Mouse (Mus musculus) kidney, postnatal 14 days (tissue): Measurements from ENCODE around the gene Ptpn22.

Source experiments
- DNase-seq: peaks from one replicate; pipeline ENCODE4 v3.0.0; 2022; ENCODE audit warnings: mixed read lengths

The Ptpn22 gene

DNA sequence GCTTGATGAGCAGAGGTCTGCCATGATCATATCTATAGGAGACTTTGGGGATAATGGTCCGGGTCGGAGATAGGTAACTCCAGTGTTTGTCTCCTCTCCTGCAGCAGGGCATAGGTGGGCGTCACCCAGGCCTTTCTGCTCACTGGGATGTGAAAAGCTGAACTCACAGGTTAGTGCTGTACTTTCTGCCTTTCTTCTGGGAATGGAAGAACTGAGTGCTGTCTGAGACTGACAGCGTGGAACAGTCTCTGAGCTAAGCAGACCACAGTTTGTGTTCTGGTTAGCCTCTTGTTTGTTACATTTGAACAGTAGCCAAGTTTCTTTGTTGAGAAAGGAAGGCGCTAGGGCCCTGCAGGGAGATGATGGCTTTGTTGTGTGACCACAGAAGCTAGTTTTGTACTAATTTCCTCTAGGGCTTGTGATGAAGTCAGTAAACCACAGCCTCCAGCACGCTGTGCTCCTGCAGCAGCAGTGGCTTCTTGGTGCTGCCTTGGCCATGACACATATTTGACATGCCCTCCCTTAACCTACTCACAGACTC is 326 bp downstream of the Ptpn22 start:
- DNase-seq = peak; percentile 10

- no peak for DNase-seq
These were observed 3.2 kb downstream of the Ptpn22 start for GRCm38 (mm10) chr3:103862721-103863220.

DNA sequence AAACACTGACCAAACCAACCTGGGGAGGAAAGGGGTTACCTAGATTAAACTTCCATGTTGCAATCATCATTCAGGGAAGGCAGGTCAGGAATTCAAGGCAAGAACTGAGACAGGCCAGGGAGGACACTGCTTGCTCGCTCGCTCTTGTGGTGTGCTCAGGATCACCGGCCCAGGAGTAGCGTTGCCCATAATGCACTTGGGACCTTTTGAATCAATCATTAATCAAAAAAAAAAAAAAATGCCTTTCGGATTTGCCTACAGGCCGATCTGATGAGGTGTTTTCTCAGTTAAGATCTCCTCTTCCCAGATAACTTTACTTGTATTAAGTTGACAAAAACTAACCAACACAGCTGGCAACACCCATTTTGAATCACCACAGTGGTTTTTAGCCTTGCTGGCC is 4.6 kb downstream of the Ptpn22 start:
- DNase-seq = no peak

DNA sequence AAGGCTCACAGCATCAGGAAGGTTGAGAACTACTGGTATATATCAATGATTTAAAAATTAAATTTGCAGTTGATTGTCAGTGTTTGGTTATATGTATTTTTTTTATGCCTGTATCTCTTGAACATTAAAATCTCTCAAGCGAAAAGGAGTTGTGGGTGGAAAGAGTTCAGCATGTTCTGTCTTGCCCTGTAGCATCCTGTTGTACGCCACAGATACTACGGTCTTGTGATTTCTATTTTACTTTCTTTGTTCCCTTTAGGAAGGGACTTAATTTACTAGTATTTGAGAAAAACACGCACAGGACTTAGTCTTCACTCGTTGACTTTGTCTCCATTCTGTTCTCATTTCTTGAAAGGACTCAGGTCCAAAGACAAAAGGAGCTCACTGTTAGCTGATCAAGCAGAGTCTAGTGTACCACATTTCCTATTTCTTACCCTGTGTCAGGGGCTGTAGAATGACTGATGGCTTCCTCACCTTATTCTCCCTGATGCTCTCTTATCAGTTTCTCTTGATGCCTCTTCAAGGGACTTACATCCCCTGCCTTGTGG is 7.9 kb downstream of the Ptpn22 start:
- no peak for DNase-seq

DNA sequence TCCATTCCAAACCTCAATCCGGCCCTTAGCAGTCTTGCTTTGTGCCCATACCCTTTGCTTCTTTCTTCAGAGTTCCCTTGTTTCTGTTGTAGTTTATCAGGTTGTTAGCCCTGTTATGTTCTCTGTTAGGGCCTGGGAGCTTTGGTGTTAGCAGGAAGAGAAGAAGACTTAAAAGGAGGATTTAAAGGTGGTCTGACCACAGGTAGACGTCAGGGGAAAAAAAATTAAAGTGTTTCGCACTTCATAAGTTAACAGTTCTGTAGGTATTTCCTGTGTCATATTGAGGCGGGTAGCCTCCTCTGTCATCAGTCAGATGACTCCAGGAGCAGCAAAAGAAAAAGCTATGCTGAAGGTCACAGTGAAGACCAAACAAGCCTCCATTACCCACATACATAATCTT is 8.4 kb downstream of the Ptpn22 start:
- no peak for DNase-seq

DNA sequence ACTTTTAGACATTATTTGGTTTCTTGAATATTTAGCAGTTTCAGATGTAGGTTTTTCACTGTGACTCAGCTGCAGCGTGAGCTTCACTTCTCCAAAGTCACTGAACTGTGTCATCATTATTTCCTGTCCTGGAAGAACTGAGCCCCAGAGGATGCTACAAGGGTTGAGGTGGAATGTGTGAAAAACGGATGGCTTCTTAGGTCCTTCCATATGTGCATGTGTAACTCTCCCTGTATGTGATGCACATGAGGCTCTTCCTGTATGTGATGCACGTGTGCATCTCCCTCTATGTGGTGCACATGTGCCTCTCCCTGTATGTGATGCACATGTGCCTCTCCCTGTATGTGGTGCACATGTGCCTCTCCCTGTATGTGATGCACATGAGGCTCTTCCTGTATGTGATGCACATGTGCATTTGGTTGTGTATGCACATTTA is 13.1 kb downstream of the Ptpn22 start:
- DNase-seq = no peak

GRCm38 (mm10) chr3:103874329-103874728 is 14.7 kb downstream of the Ptpn22 start:
- DNase-seq = no peak

- no peak for DNase-seq
These were observed 26.4 kb downstream of the Ptpn22 start for GRCm38 (mm10) chr3:103885946-103886345.

DNA sequence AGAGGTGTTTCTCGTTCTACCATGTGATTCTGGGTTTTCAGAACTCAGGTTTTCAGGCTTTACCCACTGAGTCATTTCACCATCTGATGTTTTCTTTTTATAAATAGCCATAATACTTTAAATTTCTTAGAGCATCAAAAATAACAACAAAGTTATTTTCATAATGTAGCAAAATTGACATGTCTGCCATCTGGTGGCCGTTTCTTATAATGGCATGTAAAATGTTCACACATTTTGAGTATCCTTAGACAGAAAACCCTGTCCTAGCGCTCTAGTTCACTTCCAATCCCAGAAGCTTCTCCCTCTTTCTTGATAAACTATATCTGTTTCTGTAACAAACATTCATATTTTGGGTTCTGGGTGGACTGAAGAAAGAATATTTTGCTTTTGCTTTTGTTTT is 28.0 kb downstream of the Ptpn22 start:
- peak; percentile 64 for DNase-seq

DNA sequence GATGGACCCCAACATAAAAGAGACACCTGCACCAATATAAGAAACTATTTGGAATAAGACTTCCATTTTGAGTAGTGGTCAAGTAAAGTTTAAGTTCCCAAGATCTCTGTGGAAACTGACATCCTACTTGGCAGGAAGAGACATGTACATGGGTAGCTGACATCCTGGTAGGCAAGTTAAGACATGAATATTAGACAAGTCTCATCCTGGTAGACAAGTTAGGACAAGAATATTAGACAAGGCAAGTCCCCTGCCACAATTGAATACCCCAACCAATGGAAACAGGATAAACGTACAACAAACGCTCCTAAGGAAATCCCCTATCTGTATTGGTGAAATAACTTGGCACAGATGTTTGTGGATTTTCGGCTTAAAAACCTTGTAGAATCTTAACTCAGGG is 33.8 kb downstream of the Ptpn22 start:
- DNase-seq = no peak

DNA sequence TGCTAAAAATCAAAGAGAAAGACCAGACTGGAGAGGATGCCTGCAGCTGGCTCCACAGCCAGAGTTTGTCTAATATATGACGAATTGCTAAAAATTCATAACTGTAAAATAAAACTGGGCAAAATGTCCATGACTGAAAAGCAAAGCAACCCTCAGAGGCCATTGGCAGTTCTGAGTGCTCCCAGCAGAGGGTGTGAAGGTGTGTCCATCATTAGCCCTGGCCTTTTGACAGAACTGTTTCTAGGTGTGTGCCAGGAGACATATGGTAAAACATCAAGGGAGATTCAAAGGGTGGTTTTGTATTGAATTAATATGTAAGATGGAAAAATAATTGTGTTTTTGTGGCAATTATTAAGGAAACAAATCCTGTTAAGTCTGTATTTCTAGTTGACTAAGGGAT is 45.1 kb downstream of the Ptpn22 start:
- no peak for DNase-seq

DNA sequence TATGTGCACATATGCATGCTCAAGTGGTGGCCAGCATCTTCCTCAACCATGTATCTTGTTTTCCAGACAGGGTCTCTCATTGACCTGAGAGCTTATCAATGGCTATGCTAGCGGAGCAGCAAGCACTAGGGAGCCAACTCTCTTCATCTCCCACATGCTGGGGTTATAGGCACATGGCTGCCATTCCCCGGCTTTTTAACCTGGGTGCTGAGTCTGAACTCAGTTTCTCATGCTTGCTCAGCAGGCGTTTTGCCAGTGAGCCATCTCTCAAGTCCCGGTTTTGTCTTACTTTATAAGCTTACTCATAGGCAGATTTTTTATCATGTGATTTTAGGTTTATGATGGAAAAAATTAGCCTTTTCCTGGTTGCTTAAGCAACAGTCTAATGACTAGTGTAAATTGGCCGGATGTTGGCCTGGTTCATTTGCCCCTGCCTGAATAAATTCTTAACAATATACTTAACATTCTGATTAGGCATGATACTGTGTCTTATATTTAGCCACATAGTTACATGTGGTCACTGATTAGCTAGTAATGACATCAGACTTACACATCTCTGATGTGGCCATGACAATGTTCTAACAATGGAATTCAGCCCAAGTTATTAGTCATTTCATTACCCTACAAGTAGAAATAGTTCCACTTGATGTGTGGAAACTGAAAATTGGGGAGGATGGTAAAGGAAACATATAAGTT is 47.9 kb downstream of the Ptpn22 start:
- no peak for DNase-seq

DNA sequence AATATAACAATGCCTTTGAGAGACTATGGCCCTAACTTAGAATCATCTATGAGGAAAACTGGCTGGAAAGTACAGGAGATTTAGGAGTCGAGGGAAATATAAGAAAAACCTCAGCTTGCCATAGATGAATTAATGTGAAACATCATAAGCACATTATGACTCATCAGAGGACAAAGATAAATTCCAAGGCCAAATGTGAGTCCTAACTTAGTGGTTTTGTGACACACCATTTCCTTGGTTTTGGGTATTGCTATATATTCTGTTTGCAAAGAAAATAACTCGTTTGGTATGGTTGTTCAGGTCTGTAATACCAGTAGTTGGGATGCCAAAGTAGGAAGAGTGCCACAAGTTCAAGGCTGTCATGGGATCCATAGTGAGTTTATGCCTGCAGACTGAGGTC is 49.2 kb downstream of the Ptpn22 start:
- DNase-seq = no peak

GRCm38 (mm10) chr3:103913451-103913961 is 53.9 kb downstream of the Ptpn22 start:
- DNase-seq = peak; percentile 36

DNA sequence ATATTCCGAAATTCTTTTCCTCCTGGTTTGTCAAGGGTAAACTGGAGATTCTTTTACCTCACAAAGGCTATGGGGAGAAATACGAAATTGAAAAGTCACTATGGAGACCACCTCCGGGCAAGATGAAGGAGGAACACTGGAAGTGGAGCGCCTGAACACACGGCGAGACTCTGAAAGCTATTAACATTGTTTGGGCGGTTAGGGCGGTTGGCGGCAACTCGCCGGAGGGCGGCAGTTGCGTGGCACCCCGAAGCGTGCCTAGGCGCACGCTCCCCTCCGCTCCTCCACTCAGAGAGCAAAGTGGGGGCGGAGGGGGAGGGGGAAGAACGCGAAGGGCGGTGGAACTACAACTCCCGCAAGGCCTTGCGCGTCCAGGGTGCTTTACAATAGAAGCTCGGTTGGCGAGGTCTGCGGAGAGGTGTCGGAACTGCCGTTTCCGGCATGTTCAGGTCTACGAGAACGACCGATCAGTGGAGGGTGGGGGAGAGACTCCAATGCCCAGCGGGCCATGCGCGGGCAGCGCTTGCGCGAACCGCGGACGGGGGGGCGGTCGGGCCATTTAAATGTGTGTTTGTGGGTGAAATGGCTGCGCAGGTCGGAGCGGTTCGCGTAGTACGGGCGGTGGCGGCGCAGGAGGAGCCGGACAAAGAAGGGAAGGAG is 54.5 kb downstream of the Ptpn22 start, which contains the start of gene Rsbn1:
Gene Rsbn1, plus strand, starts transcription at position 111 of the 660 bp plus-strand sequence.
- DNase-seq = peak; percentile 98

DNA sequence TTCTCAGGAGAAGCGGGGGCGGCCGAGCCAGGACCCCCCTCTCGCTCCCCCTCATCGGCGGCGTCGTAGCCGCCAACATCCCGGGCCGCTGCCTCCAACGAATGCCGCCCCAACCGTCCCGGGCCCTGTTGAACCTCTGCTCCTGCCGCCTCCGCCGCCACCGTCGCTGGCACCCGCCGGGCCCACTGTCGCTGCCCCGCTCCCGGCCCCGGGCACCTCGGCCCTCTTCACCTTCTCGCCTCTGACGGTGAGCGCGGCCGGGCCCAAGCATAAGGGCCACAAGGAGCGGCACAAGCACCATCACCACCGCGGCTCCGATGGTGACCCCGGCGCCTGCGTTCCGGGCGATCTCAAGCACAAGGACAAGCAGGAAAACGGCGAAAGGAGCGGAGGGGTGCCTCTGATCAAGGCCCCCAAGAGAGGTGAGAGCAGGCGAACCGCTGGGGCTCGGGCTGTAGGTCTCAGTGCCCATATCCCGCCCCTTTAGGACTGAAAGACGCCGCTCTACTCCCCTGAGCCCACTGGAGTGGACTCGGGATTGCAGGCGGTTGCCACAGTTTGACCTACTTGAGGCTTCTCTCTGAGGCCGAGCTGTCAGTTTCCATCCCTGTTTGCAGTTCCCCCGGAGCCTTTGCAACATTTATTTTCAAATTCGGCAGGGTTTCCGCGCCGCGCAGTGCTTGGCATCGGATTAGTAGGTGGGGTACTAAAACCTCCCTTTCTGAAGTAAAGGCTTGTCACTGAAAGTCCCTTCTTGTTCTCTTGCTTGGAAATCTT is 55.3 kb downstream of the Ptpn22 start:
- no peak for DNase-seq

DNA sequence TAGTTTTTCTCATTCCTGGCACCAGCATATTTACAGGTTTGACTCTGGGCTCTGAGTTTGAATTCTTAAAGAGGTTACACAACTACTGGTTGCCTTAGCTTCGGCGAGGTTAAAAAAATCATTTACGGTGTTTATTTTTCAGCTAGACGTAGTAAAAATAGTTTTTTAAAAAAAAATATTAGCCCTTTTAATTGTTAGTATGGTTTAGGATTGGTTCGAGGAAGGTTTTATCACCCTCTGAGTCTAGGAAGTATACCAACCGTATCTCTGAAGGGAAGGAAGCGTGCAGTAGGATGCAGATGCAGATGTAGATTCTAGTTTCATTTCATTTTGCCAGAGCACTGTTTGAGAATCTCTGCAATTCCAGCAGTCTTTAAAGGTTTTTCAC is 55.9 kb downstream of the Ptpn22 start:
- DNase-seq = no peak

- DNase-seq = no peak
These were observed 56.7 kb downstream of the Ptpn22 start for GRCm38 (mm10) chr3:103916205-103916838.

DNA sequence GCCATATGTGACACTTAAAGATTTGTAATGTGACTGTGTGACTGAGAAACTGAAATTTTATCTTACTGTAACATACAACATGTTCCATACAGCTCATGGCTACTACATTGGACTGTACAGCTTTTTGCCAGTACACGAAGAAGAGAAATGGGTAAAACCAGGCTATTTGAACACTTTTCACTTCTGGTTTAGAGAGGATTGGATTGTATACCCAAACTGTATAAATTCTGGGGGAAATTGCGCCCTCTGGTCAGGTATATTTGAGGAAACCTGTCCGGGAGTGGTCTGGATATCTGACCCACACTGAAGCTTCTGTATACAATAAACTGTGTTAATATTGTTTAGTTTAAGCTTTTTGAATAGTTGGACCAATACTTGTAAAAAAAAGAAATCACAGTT is 57.2 kb downstream of the Ptpn22 start:
- no peak for DNase-seq

- DNase-seq = no peak
These were observed 60.5 kb downstream of the Ptpn22 start for GRCm38 (mm10) chr3:103920094-103920493.

- no peak for DNase-seq
These were observed 65.7 kb downstream of the Ptpn22 start for GRCm38 (mm10) chr3:103925302-103925701.

GRCm38 (mm10) chr3:103927511-103927910 is 67.9 kb downstream of the Ptpn22 start:
- DNase-seq = peak; percentile 17
